Mouse (Mus musculus): ENCODE data around the gene Anxa11. TPM values are rescaled to one million over a fixed set of nuclear protein-coding genes. Genes with fewer than 3 reads are reported as not detected.
"Not testable (repeated sequence)": the region's sequence is repeated elsewhere in the genome, so short reads cannot be mapped to it uniquely, and the experiment has no call there.

Gene Anxa11
- polyA plus RNA-seq (2012; ENCODE audit: insufficient read depth, insufficient read length, missing spikeins), result 33.6 and 35.3 TPM in 2 replicates

GRCm38 (mm10) chr14:25841991-25842687 is at the start of gene Anxa11:
Anxa11 (plus strand) TSS chr14:25842156.
- Histone ChIP-seq H3K4me1 (ENCODE audit: control insufficient read depth, insufficient read depth, insufficient read length, low read length) (peaks cover 21% of the 10 kb centered on the region), H3K27ac (replicated peaks; ENCODE audit: low read depth, low read length) (peak within 1 kb of the TSS; percentile 79), H3K4me3 (ENCODE audit: insufficient read depth, low read depth, low read length) (peak within 1 kb of the TSS; percentile 94)

DNA sequence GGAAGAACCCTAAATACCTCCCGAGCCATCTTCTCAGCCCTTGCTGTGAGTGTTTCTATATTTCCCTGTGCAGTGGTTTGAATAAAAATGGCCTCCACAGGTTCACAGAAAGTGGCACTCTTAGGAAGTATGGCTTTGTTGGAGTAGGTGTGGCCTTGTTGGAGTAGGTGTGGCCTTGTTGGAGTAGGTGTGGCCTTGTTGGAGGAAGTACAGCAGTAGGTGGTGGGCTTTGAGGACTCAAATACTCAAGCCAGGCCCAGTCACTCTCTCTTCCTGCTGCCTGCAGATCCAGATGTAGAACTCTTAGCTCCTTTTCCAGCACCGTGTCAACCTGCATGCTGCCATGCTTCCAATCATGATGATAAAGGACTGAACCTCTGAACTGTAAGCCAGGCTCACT is 47.6 kb upstream of the Anxa11 start:
- H3K4me1 ChIP-seq (ENCODE audit: control insufficient read depth, insufficient read depth, insufficient read length, low read length), result 0 out of 2 replicates have a peak, but pooled peaks cover 5% of the 10 kb centered on the region
- H3K27ac ChIP-seq (replicated peaks; ENCODE audit: low read depth, low read length), result no peak overlapping the region
- H3K4me3 ChIP-seq (ENCODE audit: insufficient read depth, low read depth, low read length), result no peak overlapping the region

DNA sequence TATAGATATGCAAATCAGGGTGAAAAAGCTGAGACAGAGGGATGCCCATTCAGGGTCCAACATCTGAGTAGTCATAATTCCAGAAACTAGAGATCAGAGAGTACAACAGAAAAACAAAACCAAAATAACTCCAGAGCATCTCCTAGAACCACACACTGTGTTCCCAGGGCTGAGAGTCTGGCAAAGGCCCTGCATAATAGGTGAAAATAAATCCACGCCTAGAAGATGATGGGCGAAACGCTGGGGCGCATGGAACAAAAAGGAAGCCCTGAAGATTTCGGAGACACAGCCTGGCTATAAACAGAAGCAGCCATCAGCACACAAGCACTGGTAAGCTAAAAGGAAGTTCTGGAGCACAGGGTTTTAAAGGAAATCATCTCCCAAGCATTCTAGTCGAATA is 46.9 kb upstream of the Anxa11 start:
- Histone ChIP-seq H3K27ac (replicated peaks; ENCODE audit: low read depth, low read length) (peak overlapping the region; percentile 35), H3K4me3 (ENCODE audit: insufficient read depth, low read depth, low read length) (no peak overlapping the region), H3K4me1 (ENCODE audit: control insufficient read depth, insufficient read depth, insufficient read length, low read length) (0 out of 2 replicates have a peak, but pooled peaks cover 5% of the 10 kb centered on the region)

- Histone ChIP-seq H3K4me3 (ENCODE audit: insufficient read depth, low read depth, low read length) (no peak overlapping the region), H3K27ac (replicated peaks; ENCODE audit: low read depth, low read length) (peak overlapping the region; percentile 53; the same call in 1 of the 2 replicates), H3K4me1 (ENCODE audit: control insufficient read depth, insufficient read depth, insufficient read length, low read length) (0 out of 2 replicates have a peak, but pooled peaks cover 1% of the 10 kb centered on the region)
Observed at GRCm38 (mm10) chr14:25795561-25796174, 46.3 kb upstream of the Anxa11 start.

- 0 out of 2 replicates have a peak overlapping the region, but pooled peaks have one; percentile 35 for H3K27ac ChIP-seq (replicated peaks; ENCODE audit: low read depth, low read length)
- H3K4me3 ChIP-seq (ENCODE audit: insufficient read depth, low read depth, low read length), result no peak overlapping the region
- H3K4me1 ChIP-seq (ENCODE audit: control insufficient read depth, insufficient read depth, insufficient read length, low read length), result no peaks in the 10 kb centered on the region
Observed at GRCm38 (mm10) chr14:25796619-25797018, 45.3 kb upstream of the Anxa11 start.

DNA sequence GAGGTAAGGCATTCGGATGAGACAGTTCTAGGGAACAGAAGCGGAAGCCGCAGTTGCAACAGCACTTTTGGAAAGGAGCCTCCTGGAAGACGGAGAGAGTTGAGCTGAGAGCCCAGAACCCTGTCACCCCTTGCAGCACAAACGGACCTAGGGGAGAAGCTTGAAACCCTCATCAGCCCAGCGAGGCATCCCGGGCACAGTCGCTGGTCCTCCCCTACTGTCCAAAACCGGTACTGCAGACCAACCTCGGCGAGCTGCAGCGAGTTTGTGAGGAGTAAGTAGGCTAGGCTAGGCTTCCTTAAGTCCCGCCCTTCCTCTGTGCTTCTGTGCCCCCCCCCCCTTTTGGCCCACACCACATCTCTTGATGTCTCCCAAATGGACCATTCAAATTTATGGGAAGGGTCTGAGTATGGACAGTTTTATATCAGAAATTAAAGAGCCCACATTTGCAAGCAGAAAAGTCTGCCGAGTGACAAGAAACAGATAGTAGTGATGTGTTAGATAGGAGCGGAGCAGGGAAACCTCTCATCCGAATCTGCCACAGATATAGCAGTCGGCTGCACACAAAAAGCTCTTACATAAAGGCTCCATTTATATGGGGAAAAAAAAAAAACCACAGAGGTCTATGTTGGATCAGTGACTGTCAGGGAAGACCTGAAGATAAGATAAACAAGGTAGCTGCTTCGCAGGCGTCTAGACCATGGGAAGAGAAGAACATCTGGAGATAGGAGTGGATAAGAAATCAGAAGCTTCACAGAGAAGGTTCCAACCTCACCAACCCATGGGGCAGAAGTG is 41.6 kb upstream of the Anxa11 start:
- no peak overlapping the region for H3K4me3 ChIP-seq (ENCODE audit: insufficient read depth, low read depth, low read length)
- H3K4me1 ChIP-seq (ENCODE audit: control insufficient read depth, insufficient read depth, insufficient read length, low read length), result no peaks in the 10 kb centered on the region; the same call in 1 of the 2 replicates
- no peak overlapping the region for H3K27ac ChIP-seq (replicated peaks; ENCODE audit: low read depth, low read length)

DNA sequence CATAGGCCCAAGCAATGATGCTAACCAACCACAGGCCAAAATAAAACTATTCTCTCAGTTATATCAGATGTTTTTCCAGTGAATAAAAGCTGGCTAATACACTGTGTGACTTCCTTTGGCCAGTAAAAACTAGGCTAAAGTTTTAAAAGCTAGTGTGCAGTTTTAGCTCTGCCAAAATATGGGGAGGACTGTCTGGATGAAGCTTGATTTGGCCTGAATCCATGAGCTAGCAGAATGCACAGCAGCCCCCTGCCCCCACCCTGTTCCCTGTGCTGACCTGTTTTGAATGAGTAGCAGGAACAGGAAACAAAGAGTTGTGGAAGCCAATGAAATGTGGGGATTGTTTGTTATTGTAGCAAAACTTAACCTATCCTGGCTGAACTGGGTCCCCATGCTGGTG is 39.4 kb upstream of the Anxa11 start:
- H3K4me1 ChIP-seq (ENCODE audit: control insufficient read depth, insufficient read depth, insufficient read length, low read length), result peaks cover 4% of the 10 kb centered on the region; the same call in 1 of the 2 replicates
- H3K4me3 ChIP-seq (ENCODE audit: insufficient read depth, low read depth, low read length), result no peak overlapping the region
- no peak overlapping the region for H3K27ac ChIP-seq (replicated peaks; ENCODE audit: low read depth, low read length)

GRCm38 (mm10) chr14:25803246-25803809 is 38.6 kb upstream of the Anxa11 start:
- peaks cover 4% of the 10 kb centered on the region; the same call in 1 of the 2 replicates for H3K4me1 ChIP-seq (ENCODE audit: control insufficient read depth, insufficient read depth, insufficient read length, low read length)
- H3K4me3 ChIP-seq (ENCODE audit: insufficient read depth, low read depth, low read length), result no peak overlapping the region
- no peak overlapping the region for H3K27ac ChIP-seq (replicated peaks; ENCODE audit: low read depth, low read length)

DNA sequence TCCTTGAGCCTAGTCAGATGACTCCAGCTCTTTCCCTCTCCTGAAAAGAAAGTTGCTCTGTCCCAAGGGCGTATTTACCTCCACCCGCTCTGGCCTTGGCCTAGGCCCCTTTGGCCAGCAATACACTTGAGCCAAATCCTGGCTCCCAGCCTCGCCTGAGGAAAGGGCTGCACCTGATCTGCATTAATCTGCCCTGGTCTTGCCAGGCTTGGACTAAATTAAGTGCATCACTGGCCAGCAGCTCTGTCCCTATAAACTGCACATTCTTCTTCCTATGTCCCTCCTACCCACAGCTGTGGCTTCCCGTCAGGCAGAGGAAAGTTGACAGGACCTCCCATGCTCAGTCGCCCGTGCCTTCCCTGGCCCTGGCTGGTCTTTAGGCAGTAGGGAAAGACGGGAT is 36.1 kb upstream of the Anxa11 start:
- Histone ChIP-seq H3K27ac (replicated peaks; ENCODE audit: low read depth, low read length) (no peak overlapping the region), H3K4me1 (ENCODE audit: control insufficient read depth, insufficient read depth, insufficient read length, low read length) (peaks cover 4% of the 10 kb centered on the region; the same call in 1 of the 2 replicates), H3K4me3 (ENCODE audit: insufficient read depth, low read depth, low read length) (no peak overlapping the region)

DNA sequence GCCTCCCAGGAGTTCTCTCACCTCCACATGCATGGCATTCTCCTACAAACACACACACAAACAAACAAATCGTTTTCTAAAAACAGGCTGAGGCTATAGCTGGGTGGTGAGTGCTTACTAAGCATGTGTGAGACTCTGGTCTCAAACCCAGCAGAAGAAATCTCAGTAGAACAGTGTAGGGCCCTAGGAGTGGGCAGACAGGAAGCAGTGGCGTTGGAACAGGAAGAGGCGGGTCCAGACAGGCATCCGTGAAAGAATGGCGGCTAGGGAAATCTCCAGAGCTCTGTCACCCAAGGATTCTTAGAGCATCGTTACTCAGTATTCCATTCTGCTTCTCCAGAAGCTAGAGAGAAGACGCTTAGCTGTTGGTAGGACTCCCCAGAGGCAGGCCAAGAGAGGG is 35.4 kb upstream of the Anxa11 start:
- Histone ChIP-seq H3K4me1 (ENCODE audit: control insufficient read depth, insufficient read depth, insufficient read length, low read length) (peaks cover 4% of the 10 kb centered on the region; the same call in 1 of the 2 replicates), H3K27ac (replicated peaks; ENCODE audit: low read depth, low read length) (no peak overlapping the region), H3K4me3 (ENCODE audit: insufficient read depth, low read depth, low read length) (no peak overlapping the region)

- H3K27ac ChIP-seq (replicated peaks; ENCODE audit: low read depth, low read length); H3K4me1 ChIP-seq (ENCODE audit: control insufficient read depth, insufficient read depth, insufficient read length, low read length); H3K4me3 ChIP-seq (ENCODE audit: insufficient read depth, low read depth, low read length): not testable (repeated sequence)
Observed at GRCm38 (mm10) chr14:25811026-25811425, 30.9 kb upstream of the Anxa11 start.

- Histone ChIP-seq H3K4me1 (ENCODE audit: control insufficient read depth, insufficient read depth, insufficient read length, low read length) (no peaks in the 10 kb centered on the region), H3K4me3 (ENCODE audit: insufficient read depth, low read depth, low read length) (no peak overlapping the region), H3K27ac (replicated peaks; ENCODE audit: low read depth, low read length) (no peak overlapping the region)
Observed at GRCm38 (mm10) chr14:25814140-25814539, 27.8 kb upstream of the Anxa11 start.

DNA sequence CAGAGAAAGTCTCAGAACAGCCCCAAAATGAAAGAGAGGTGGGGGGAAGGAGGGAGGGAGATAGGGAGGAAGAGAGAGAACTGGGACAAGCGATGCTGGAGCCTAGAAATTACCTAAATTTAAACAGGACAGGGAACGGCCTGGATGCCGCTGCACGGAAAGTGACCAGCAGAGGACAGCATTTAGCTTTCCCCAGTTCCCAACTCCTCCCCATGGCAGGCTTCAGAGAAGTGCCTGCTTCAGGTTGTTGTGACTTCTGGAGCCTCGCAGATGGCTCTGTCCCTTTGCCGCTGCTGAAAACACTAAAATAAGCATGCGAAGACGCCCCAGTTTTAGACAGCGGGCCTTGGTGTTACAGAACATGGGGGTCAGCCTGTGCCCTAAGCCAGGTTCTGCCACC is 25.5 kb upstream of the Anxa11 start:
- Histone ChIP-seq H3K4me3 (ENCODE audit: insufficient read depth, low read depth, low read length) (no peak overlapping the region), H3K27ac (replicated peaks; ENCODE audit: low read depth, low read length) (no peak overlapping the region), H3K4me1 (ENCODE audit: control insufficient read depth, insufficient read depth, insufficient read length, low read length) (no peaks in the 10 kb centered on the region)

DNA sequence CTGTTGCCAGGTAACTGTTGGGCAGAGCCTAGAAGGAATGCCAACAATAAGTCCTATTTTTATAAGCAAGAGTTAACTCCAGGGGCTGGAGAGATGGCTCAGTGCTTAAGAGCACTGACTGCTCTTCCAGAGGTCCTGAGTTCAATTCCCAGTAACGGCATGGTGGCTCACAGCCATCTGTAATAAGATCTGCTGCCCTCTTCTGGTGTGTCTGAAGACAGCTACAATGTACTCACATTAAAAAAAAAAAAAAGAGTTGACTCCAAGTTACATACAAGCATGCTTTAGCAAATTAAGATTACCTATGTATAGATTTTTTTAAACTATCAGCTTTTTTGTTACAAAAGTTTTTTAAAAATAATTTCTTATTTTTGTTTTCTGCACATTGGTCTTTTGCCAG is 19.4 kb upstream of the Anxa11 start:
- Histone ChIP-seq H3K4me3 (ENCODE audit: insufficient read depth, low read depth, low read length) (no peak overlapping the region), H3K4me1 (ENCODE audit: control insufficient read depth, insufficient read depth, insufficient read length, low read length) (no peaks in the 10 kb centered on the region), H3K27ac (replicated peaks; ENCODE audit: low read depth, low read length) (no peak overlapping the region)

GRCm38 (mm10) chr14:25824995-25825394 is 17.0 kb upstream of the Anxa11 start:
- no peak overlapping the region for H3K4me3 ChIP-seq (ENCODE audit: insufficient read depth, low read depth, low read length)
- no peaks in the 10 kb centered on the region for H3K4me1 ChIP-seq (ENCODE audit: control insufficient read depth, insufficient read depth, insufficient read length, low read length)
- no peak overlapping the region for H3K27ac ChIP-seq (replicated peaks; ENCODE audit: low read depth, low read length)
